Mouse (Mus musculus): ENCODE data around the gene Cwc27.
A peak's percentile ranks its signal among the peaks of the same experiment; 100 is the strongest.

The Cwc27 gene

DNA sequence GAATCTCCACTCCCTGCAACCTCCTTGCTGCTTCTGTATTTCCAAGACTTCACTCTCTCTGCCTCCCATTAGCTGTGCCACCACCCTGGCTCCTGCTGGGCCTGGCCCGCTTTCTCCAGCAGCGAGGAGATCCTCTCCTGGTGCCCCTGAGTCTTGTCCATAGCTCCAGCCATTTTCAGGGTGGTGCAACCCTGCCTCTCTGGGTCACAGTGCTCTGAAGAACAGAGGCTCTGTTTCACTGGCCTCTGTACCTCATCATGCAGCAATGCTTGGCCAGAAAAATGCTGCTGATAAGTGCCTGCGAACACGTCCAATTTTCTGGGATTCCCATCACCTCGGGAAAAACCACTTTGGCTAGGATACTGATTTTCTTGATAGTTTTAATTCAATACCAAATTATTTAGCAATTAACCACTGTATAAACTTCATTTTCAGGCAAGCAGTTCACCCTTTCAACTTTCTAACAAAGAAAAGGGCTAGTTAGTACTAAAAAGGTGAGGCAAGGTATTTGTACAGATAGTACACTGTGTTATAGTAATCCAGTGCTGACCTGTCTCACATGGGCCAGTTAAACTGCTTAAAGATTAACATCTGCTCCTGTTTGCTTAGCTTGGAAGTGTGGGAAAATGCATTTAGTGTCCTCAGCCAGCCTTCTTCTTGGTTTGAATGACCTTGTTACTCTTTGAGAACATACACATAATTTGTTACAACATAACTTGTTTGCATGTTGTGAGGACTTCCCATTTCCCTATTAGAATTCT, 176.1 kb downstream of the Cwc27 start:
- DNase-seq: no peak

DNA sequence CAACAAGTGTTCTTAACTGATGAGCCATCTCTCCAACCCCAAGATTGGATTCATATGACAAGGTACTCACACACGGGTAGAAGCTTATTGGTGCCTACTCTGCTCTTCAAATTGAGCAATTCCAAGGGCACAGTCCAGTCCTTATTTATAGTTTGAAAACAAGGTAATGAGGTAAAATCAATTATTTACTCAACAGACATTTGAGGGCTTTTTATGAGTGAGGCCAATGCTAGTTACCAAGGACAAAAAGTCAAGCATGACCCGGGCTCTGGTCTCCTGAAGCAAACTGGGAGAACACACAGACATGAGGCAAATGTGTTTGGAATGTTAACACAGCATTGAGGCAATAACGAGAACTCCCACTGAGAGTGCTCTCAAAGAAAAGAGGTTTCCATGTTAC, 178.0 kb downstream of the Cwc27 start:
- no peak for DNase-seq

DNA sequence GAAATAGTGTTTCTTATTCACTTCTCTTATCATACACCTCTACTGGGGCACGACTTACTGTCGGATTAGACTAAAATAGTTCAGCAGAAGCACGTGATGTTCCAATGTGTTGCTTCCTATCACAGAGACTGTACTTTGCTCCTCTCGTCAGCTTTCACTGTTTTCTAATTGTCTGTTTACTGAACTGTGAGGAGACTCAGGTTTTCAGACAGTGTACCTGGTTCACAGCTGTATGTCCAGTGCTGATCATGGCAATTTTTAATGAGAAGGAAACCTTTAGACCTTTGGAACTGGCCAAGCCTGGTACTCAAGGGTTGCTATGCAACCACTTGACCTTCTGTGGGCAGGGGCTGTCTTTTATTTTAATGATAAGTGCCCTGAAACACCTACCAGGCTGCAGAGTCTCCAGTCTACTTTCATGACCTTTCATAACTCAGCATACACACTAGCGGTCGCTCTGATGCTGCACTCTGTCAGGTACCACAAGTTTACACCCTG, 180.9 kb downstream of the Cwc27 start:
- DNase-seq: no peak

DNA sequence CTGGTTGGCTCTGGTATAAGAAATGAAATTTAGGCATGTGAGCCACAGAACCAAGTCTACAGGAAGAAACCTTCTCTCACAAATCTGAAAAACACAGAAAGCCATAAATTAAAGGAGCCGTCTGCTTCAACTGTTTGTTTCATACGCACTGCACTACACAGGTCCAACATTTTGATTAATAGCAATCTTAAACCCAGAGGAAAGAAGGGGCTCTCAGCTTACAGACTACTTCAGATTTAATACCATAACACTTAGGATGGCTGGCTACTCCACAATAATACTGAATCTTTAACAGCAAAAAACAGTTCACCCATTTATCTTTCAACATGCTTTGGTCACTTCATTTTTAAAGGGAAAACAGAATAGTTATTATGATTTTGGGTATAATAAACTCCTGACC, 182.2 kb downstream of the Cwc27 start:
- DNase-seq: no peak

DNA sequence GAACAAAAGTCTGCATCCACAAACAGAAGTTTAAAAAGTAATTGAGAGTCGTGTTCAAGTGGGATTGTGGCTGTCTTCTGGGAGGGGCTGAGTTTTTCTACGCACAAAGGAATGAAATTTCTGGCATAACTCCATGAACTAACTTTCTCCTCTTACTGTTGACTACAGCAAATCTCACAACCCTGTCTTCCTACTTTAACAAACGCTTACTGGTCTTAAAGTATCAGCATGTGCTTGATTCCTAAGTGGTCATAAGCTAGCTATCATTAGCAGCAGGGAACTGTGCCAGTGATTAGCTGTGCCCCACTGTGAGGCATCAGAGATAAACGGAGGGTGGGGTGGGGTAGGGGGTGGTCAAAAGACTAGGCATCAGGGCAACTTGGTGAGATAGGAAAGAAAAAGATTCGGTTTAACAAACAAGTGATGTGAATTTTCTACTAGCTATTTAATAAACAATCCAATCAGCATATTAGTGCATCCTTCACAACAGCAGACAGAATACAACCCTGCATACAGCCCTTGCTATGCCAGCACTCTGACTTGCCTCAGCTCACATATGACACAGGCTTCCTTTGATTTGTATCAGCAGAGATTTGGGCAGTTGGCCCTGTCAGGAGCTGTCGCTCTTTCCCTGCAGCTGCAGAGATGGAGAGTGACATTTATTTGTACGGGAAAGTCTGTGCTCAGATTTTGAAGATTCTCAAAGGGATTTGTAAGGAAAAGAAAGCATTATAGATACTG, 184.3 kb downstream of the Cwc27 start:
- DNase-seq: no peak

DNA sequence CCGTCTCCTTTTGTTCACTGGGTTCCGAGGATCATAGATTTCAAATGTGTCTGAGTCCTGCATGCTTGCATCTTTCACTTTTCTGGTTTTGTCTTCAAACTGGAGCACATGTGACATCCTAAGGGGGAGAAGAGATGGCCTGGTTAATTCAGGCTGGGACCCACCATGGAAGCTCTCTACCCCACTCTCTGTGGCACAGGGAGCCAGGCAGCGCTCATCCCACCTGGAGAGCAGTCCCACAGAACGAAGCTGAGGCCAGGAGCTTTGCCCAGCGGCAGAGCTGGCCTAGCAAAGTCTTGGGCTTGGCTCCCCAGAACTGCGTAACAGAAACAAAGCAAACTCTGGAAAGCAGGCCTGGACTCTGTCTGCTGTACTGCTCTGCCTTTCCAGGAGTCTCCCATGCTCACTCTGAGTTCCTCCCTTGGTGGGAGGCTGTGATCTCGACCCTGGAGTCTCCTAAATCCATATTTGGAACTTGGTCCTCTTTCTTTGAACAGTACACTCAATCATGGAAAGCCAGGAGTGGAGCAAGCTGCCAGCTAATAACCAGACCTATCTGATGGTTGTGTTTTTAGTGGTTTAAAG, 185.2 kb downstream of the Cwc27 start:
- no peak for DNase-seq

DNA sequence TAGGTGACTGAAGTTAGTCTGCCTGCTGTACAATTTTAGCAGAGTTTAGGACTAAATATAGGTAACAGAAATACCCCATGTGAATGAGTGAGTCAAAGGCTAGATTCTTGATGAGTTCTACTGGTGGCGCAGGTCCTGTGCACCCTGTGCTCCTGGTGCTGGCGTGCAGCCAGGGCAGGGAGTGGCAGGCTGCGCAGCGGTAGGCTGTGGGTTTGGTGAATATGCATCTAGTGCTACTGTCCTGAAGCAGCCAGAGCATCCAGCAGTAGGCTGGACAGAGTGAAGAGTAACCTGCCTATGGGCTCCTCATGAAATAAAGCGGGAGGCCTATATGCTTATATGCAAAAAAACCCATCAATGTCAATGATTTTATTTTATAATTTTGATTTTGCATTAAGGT, 186.1 kb downstream of the Cwc27 start:
- DNase-seq: peak; percentile 20

DNA sequence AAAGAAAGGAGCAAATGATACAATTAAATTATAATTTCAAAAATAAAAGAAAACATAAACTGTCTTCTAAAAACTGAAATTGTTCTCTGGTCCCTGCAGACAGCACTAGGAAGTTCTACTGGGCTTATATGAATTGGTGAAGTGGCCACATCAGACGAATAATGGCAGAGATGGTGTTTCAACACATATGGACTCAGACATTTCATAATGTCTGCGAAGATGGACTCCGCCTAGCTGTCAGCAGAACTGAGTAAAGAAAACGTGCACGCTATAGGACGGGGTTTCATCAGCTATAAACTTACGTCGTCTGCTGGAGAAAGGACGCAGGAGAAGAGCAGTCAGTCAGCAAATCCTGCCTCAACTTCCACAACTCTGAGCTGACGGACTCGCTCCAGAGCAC, 187.3 kb downstream of the Cwc27 start:
- no peak for DNase-seq

DNA sequence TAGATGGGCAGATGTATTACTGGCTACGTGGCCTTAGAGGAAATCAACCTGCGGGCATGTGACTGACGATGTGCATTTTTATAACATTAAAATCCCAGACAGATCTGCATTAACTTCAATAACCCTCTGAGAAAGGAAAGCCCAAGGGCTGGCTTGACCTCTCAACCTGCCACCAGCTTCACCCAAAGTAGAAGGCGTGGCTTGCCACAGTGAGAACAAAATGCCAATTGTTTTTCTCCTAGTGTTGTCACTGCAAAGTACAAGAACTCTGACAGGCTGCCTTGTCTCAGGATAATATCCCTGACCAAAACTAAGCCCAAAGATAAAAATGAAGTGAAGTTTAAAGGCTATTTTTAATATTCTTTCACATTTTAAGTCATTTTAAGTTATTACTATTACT, 188.9 kb downstream of the Cwc27 start:
- no peak for DNase-seq

DNA sequence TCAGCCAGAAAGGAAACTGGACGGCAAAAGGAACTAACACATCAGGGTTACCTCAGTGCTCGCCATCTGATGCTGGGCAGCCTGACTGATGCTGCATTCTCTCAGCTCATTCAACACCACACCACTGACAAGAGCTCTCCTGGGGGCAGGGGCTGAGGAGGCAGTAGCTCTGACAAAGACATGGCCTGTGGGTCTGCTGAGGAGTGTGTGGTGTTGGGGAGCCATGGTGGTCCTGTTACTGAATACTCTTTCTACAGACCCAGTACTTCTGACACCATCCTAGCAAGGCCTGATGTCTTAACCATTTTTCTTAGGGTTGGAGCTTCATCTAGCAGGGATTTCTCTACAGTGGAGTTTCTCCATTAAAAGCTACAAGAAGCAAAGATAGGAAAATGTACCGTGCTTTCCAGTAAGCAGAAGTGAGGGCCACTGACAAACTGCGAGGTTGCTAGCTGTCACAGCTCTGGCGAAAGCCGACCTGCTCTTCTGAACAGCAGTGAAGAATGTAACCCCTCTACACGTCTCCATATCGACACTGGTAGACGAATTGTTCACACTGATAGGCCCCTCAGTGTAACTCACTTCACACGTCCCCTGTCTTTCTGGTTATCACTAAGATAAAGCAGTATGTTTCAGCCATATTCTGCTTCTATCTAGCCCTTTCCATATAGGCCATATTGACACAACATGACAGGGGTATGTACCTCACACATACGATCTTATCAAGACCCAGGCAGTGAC, 189.6 kb downstream of the Cwc27 start:
- no peak for DNase-seq

DNA sequence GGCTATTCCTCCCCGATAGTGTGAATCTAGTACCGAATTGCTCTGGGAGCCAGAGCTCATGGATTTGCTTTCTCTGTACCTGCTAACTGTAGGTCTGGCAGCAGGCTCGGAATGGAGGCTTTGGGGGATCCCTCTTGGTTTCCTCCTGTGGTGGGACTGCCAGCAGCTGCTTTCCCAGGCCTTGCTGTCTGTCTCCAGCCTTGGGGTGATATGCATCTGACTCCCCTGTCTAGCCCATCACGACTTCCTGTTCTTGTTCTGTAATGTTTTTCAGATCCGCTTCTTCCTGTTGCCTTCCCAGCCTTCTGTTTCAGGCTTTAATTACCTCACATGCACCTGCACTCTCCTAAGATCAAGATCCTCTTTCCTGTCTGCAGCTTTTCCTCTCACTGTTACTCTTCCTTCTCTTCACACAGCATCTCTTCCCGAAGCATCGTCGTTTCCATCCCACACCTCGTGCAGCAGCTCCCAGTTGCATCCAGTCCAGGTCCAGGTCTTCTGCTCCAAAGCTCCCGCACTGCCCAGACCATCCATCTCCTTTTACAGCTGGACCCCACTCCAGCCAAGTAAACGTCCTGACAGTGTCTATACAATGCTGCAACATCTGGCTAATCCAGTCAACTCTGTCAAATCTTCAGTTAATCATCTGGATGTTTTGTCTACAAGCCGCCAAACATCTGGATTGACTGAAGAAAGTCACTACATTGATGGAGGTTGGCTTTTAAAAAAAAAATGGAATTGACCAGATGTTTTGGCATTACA, 193.6 kb downstream of the Cwc27 start:
- DNase-seq: no peak

DNA sequence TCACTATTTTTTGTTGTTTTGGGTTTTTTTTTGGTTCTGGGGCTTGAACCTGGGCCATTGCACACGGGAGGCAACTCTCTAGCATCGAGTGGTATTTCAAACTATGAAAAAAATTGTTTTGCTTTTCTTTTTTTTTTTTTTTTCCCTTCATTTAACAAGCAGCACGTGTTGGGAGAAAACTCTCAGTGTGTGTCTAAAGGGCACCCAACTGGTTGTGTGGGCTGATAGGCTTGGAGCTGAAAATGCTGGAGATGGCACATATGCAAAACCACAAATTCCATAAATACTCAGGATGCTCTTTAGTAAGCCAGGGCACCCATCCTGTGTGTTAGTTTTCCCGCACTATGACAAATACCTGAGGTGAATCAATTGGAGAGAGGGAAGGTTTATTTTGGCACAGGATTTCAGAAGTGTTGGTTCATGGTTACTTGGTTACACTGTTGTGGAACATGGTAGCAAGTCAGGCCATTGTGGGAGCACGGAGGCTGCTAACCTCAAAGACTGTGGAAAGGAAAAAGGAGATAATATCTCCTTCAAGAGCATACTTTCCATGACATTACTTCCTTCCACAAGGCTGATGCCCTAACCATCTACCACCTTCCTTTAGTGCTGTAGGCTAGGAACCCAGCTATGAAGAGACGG, 194.7 kb downstream of the Cwc27 start:
- DNase-seq: no peak

DNA sequence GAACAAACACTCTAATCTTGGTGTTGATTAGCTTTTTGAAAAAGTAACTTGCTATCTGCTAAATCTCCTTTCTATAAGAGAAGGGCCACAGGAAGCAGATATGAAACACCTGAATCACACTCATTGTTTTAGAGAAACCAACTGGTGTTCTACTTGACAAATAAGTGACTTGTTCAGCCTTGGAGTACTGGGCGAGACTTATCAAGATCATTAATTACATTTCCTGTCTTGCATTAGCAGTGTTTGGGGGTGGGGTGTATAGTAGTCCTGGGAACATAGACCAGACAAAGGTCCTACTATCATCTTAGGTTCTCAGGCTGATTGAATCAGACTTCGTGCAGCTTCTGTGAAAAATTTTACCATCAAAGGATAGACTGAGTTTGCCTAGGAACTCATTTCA, 196.5 kb downstream of the Cwc27 start:
- DNase-seq: no peak

DNA sequence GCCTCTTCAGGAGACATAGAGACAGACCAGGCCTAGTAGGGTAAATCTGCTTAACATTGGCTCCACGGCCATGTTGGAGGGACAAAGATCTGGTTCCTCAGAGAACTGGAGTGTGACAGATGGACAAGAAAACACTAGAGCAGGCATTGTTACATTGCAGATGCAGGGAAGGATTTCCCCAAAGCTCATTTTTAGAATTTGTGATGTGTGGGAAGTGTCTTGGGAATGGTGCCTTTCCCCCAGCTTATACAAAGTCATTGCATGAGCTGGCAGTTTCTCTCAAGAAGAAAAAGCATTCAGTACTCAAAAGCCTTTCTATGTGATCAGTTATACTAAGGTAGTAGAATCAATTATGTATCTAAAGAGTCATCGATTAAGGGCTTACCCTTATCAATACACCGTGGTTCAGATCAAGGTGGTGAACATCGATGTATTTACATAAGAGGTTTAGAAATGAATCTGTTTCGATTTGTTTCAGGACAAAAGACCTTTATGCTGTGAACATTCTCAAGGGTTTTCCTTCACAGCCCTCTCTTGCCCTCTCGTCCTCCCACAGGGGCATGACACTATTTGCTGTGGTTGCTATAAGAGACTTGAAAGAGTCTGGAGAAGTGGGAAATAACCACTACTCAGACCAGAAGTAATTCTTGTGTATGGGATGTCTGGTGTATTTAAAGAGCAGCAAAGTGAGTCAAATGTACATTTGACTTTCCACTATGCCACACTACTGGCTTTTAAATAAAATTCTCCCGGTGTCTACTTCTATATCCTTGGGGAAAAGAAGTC, 197.2 kb downstream of the Cwc27 start:
- no peak for DNase-seq

DNA sequence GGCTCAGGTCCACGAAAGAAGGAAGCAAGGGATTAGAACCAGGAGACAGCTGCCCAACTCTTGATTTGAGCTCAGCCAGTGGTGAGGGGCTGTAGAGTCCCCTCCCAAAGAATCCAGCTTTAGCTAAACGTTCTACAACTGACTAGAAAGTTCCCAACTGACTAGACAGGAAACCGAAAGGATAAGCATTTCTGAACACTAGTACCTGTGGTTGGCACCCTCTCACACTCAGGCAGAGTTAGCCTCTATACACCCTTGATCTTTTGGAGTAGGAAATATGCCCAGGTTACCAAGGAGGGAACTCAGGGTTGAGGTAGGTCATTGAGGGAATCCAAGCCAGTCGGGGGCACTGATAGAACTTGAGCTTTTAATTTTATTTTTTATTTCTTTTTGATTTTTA, 199.7 kb downstream of the Cwc27 start:
- DNase-seq: no peak

DNA sequence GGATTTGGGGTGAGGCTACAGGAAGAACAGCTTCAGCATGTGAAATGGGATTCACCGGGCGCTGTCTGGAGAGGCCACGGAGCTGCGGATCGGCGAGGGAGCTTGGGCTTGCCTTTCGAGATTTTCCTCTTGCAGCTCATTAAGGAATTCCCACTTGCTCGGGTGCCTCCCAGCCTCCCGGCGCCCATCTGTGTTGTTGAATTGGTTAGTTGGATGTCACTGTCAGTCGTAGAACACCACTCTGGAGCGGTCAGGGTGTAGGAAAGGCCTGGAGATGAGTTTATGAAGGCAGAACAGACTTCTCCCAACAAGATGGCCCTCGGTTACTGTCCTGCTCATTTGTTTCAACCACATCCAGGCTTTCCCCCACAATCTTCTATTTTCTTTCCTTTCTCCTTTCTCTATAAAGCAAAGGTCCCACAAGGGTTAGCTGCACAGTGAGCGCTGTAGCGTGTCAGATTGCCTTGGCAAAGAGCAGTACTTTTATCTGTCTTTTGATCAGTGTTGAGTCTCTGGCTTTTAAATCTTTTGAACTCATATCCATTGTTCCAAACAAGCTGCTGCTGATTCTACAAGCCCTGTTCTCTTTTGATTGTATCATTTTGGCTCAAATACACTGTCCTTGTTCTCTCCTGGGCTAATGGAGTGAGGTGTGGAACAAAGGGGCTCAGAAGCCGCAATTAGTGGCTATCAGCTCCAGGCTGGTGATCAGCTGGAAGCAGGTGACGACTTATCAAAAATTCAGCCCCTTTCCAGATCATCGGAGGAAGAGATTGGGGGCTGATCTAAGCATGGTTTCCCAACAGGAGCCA, 200.7 kb downstream of the Cwc27 start:
- no peak for DNase-seq

DNA sequence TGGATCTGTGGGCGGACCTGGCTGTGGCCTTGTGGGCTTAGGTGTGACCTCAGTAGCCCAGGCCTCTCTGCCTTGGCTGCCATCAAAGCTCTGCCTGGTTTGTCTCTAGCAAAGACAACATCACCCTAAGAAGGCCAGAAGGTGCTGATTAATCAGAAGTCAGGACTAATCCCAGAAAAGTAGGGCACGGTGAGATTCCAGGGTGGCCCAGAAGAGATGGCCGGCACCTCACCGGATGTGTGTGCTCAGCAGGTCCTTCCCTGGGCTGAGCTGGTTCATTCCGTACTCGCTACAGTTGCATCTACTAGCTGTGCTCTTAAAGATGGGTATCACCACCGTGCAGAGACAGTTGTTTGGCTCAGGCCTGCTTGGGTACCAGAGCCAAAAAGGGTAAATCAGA, 201.8 kb downstream of the Cwc27 start:
- DNase-seq: no peak

DNA sequence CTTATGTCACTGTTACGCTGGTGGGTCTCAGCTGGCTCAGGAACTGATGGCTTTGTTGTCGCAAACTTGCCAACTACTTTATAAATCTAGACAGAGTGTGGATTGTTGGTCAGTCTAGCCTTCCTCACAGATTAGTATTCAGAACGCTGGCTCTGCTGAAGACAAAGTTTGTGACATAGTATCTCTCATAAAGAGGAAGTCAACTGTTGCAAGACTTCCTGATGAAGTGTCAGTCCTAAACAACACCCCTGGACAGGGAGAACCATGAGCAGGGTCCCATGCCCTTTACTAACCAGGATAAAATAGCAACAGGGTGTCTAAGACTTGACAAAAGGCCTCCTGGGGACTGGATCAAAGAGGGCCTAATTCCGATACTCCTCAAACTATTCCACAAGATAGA, 205.6 kb downstream of the Cwc27 start:
- no peak for DNase-seq

DNA sequence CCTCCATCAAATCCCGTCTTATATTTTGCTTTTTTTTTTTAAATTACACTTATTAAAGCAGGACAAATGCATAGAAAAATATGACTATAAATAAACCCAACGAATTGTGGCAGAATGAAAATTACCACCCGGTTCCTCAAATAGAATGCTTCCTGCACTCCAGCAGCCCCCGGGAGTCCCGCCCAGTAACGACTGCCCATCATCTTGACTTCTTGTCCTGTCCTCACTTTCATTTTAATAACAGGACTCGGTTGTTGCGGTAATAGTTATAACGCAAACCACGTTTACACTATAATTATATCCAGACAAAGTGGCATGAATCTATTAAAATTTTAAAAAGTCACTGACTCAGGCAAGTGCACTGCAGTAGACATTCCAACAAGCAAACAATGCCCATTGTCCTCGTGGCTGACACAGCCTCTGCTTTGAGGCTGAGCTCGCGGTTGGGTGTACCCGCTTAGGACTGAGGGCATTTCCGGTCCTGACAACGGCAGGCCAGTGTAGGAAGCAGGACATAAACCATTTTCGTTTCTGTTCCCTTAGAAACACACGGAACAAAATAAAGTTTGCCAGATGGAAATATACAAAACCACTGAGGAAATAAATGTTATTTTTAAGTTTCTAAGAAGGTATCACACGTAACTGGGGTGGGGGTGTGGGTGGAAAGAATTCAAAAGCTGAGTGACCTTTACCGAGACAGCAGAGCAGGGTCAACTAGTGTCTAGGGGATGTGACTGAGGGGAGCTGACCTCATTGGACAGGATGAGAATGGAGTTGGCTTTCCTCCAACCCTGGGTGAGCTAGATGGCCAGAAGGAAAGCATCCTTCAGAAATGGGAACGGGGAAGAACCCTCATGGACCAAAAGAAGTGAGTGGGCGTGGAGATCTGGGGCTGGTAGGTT, 206.5 kb downstream of the Cwc27 start:
- no peak for DNase-seq

Data from cerebellum, adult 9-11 months (tissue).